In the genomic region with DNA sequence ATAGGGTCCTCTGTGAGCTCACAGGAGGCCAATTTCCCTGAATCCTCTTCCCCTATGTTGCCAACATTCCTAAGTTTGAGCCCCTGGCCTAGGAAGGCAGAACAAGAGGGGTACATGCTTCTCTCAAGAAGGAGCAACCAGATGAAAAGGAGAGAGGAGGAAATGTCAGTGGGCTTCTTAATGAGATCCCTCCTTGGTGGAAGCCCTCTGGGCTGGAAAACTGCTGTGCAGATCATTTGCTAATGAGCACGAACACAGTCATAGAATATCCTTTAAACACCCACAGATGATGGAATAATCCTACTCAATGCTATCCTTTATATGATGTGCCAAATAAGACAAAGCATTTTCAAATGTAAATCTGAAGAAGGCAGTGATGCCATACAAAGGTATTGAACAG, we compare ENCODE assay signal across 23 mouse cellular contexts.
DNase-seq lines count a peak whose midpoint lies in the region; ATAC-seq and TF ChIP-seq lines count a peak whose summit lies in the region.
"Had no signal": no experiment of that assay in that cellular context is flagged by ENCODE, and none has a peak within 500 bp of the region (broad histone marks: within the 10 kb centered on the region; RNA-seq: fewer than 3 reads in every experiment).

No protein-coding gene starts in this region.

- peak; percentile 14 for DNase-seq in forebrain, embryonic 14.5 days (ENCODE audit: low spot score)
- no peak for DNase-seq in forebrain, embryonic 10.5 days (ENCODE audit: extremely low spot score, low spot score)
- DNase-seq in Muller cell, postnatal 12 days (ENCODE audit: inconsistent ontology term): peak; percentile 9
- peak; percentile 49 for DNase-seq in retina, embryonic 14.5 days (ENCODE audit: low spot score)
- no peak for DNase-seq in left cerebral cortex, adult 2 months (ENCODE audit: extremely low spot score in 1 of 2, low spot score in 2 of 2)
- no peak for DNase-seq in lung, postnatal 0 days (ENCODE audit: low spot score)
- DNase-seq: adrenal gland, adult 2 months; adrenal gland, postnatal 10 days; adrenal gland, postnatal 25 days; B cell, adult 2 months; cerebellum, adult 11-12 months; cerebellum, adult 2 months; cerebellum, adult 9-10 months; cerebellum, postnatal 10 days; cerebellum, postnatal 25 days; forebrain, postnatal 0 days had no signal

- 0 out of 2 replicates have a peak, but pooled peaks cover 4% of the 10 kb centered on the region for H3K4me1 ChIP-seq in forebrain, embryonic 12.5 days
- H3K4me1 ChIP-seq in forebrain, embryonic 15.5 days: no peaks in the 10 kb centered on the region
- H3K4me1 ChIP-seq in forebrain, embryonic 14.5 days (ENCODE audit: control insufficient read depth, insufficient read depth, low read length): no peaks in the 10 kb centered on the region; the same call in 1 of the 2 replicates
- peaks cover 18% of the 10 kb centered on the region for H3K4me1 ChIP-seq in forebrain, embryonic 10.5 days
- H3K4me1 ChIP-seq in lung, postnatal 0 days (ENCODE audit: insufficient read depth, low read depth, low read length): no peaks in the 10 kb centered on the region
- H3K4me1 ChIP-seq: embryonic facial prominence, embryonic 10.5 days; embryonic facial prominence, embryonic 12.5 days had no signal

- H3K36me3 ChIP-seq in forebrain, embryonic 12.5 days (replicated peaks): no peaks in the 10 kb centered on the region
- no peaks in the 10 kb centered on the region for H3K36me3 ChIP-seq in forebrain, embryonic 15.5 days
- H3K36me3 ChIP-seq in forebrain, embryonic 14.5 days (ENCODE audit: control insufficient read depth, insufficient read depth, low read length): no peaks in the 10 kb centered on the region
- H3K36me3 ChIP-seq in forebrain, embryonic 10.5 days (replicated peaks): no peaks in the 10 kb centered on the region
- no peaks in the 10 kb centered on the region for H3K36me3 ChIP-seq in lung, postnatal 0 days (ENCODE audit: insufficient read depth, low read length)
- H3K36me3 ChIP-seq: embryonic facial prominence, embryonic 10.5 days; embryonic facial prominence, embryonic 12.5 days; G1E had no signal

- no peaks in the 10 kb centered on the region for H3K9me3 ChIP-seq in forebrain, embryonic 12.5 days
- H3K9me3 ChIP-seq in forebrain, embryonic 15.5 days: no peaks in the 10 kb centered on the region
- H3K9me3 ChIP-seq in forebrain, embryonic 14.5 days (replicated peaks; ENCODE audit: control insufficient read depth, low read length): no peaks in the 10 kb centered on the region
- no peaks in the 10 kb centered on the region for H3K9me3 ChIP-seq in forebrain, embryonic 10.5 days
- no peaks in the 10 kb centered on the region for H3K9me3 ChIP-seq in lung, postnatal 0 days (ENCODE audit: low read length)
- H3K9me3 ChIP-seq: embryonic facial prominence, embryonic 10.5 days; embryonic facial prominence, embryonic 12.5 days had no signal

- H3K9ac ChIP-seq in forebrain, embryonic 12.5 days: no peak overlapping the region
- no peak overlapping the region for H3K9ac ChIP-seq in forebrain, embryonic 15.5 days (replicated peaks)
- no peak overlapping the region for H3K9ac ChIP-seq in forebrain, embryonic 14.5 days (ENCODE audit: low read length)
- H3K9ac ChIP-seq in lung, postnatal 0 days (replicated peaks; ENCODE audit: low read depth): no peak overlapping the region
- H3K9ac ChIP-seq: embryonic facial prominence, embryonic 12.5 days; forebrain, postnatal 0 days had no signal

- TF ChIP-seq CTCF in left cerebral cortex, adult 2 months (IDR thresholded peaks at IDR 0.05): no peak
- TF ChIP-seq CTCF in lung, postnatal 0 days (IDR thresholded peaks at IDR 0.05): no peak

- H3K27me3 ChIP-seq in forebrain, embryonic 12.5 days: no peaks in the 10 kb centered on the region
- no peaks in the 10 kb centered on the region for H3K27me3 ChIP-seq in forebrain, embryonic 15.5 days
- no peaks in the 10 kb centered on the region for H3K27me3 ChIP-seq in forebrain, embryonic 14.5 days (replicated peaks; ENCODE audit: control insufficient read depth, insufficient read depth, low read length)
- no peaks in the 10 kb centered on the region for H3K27me3 ChIP-seq in forebrain, embryonic 10.5 days (ENCODE audit: poor library complexity, severe bottlenecking)
- no peaks in the 10 kb centered on the region for H3K27me3 ChIP-seq in lung, postnatal 0 days (replicated peaks; ENCODE audit: insufficient read depth, low read length)
- H3K27me3 ChIP-seq: CH12.LX; embryonic facial prominence, embryonic 12.5 days had no signal

- H3K4me3 ChIP-seq in forebrain, embryonic 12.5 days (replicated peaks): no peak overlapping the region
- H3K4me3 ChIP-seq in forebrain, embryonic 15.5 days: no peak overlapping the region
- no peak overlapping the region for H3K4me3 ChIP-seq in forebrain, embryonic 14.5 days (ENCODE audit: low read depth, low read length)
- H3K4me3 ChIP-seq in forebrain, embryonic 10.5 days: no peak overlapping the region
- no peak overlapping the region for H3K4me3 ChIP-seq in left cerebral cortex, adult 2 months
- no peak overlapping the region for H3K4me3 ChIP-seq in lung, postnatal 0 days (ENCODE audit: low read depth, low read length)
- H3K4me3 ChIP-seq: embryonic facial prominence, embryonic 10.5 days; embryonic facial prominence, embryonic 12.5 days had no signal

- no peak for TF ChIP-seq EP300 in lung, postnatal 0 days (IDR thresholded peaks at IDR 0.05)

- no peak overlapping the region for H3K27ac ChIP-seq in forebrain, embryonic 12.5 days
- H3K27ac ChIP-seq in forebrain, embryonic 15.5 days (replicated peaks): no peak overlapping the region
- no peak overlapping the region for H3K27ac ChIP-seq in forebrain, embryonic 14.5 days (ENCODE audit: low read depth, low read length)
- H3K27ac ChIP-seq in forebrain, embryonic 10.5 days: no peak overlapping the region
- H3K27ac ChIP-seq in left cerebral cortex, adult 2 months: no peak overlapping the region
- no peak overlapping the region for H3K27ac ChIP-seq in lung, postnatal 0 days (ENCODE audit: low read length)
- H3K27ac ChIP-seq: embryonic facial prominence, embryonic 10.5 days; embryonic facial prominence, embryonic 12.5 days had no signal

- 29% methylated on average over 1 of the region's 1 CpGs for WGBS in forebrain, embryonic 12.5 days
- WGBS in forebrain, embryonic 15.5 days: 6% methylated on average over 1 of the region's 1 CpGs
- WGBS in forebrain, embryonic 14.5 days: 6% methylated on average over 1 of the region's 1 CpGs
- 59% methylated on average over 1 of the region's 1 CpGs for WGBS in forebrain, embryonic 10.5 days
- 63% methylated on average over 1 of the region's 1 CpGs for WGBS in lung, postnatal 0 days

- intact Hi-C loops in left cerebral cortex, adult 2 months (cut with DNase I): no loop called here

- peak; percentile 23; the same call in 1 of the 2 replicates for ATAC-seq in forebrain, embryonic 12.5 days (ENCODE audit: low FRiP score)
- no peak for ATAC-seq in forebrain, embryonic 15.5 days (replicated peaks)
- peak; percentile 26; the same call in 1 of the 2 replicates for ATAC-seq in forebrain, embryonic 14.5 days
- no peak for ATAC-seq in lung, postnatal 0 days
- ATAC-seq: CD4-positive, CD25-positive, alpha-beta regulatory T cell, adult 4 months; forebrain, postnatal 0 days had no signal

- H3K4me2 ChIP-seq in forebrain, embryonic 12.5 days: no peak overlapping the region
- no peak overlapping the region for H3K4me2 ChIP-seq in forebrain, embryonic 15.5 days (replicated peaks)
- H3K4me2 ChIP-seq in forebrain, embryonic 14.5 days (ENCODE audit: low read length): no peak overlapping the region
- H3K4me2 ChIP-seq in lung, postnatal 0 days (replicated peaks; ENCODE audit: low read depth, low read length): no peak overlapping the region
- H3K4me2 ChIP-seq: embryonic facial prominence, embryonic 12.5 days had no signal

Comparison
In these comparisons a context has a peak if more than half of its experiments do, and no peak if none do; other contexts are left out.
1. ATAC-seq: peak in forebrain, embryonic 12.5 days (single experiment) and forebrain, embryonic 14.5 days (single experiment); none in forebrain, embryonic 15.5 days (single experiment) and lung, postnatal 0 days (single experiment).
2. DNase-seq: peak in forebrain, embryonic 14.5 days (single experiment), Muller cell, postnatal 12 days (single experiment) and retina, embryonic 14.5 days (single experiment); none in forebrain, embryonic 10.5 days (single experiment), left cerebral cortex, adult 2 months (0 of 2) and lung, postnatal 0 days (single experiment).